Mouse (Mus musculus) kidney, embryonic 15.5 days (tissue): ENCODE results near the gene Sppl3. TPM values are rescaled to one million over a fixed set of nuclear protein-coding genes. Genes with fewer than 3 reads are reported as not detected.

ENCODE experiments used
- ATAC-seq: fragments of 200-750 bp; cut with Nextera tagmentation; replicated peaks from 2 replicates; pipeline ENCODE4 v1.8.0; 2017; ENCODE audit warnings: moderate TSS enrichment; ENCODE audit not compliant: low FRiP score
- H3K27ac ChIP-seq: fragments of 300-500 bp; sonication (generic); 2 replicates; pipeline ENCODE4 v1.5.1; 2015; ENCODE audit warnings: mild to moderate bottlenecking, inconsistent platforms
- H3K27me3 ChIP-seq: fragments of 300-500 bp; sonication (generic); 2 replicates; pipeline ENCODE4 v1.6.1; 2015; ENCODE audit warnings: inconsistent platforms
- H3K36me3 ChIP-seq: fragments of 300-500 bp; sonication (generic); 2 replicates; pipeline ENCODE4 v1.6.1; 2015; ENCODE audit warnings: inconsistent platforms
- H3K4me1 ChIP-seq: fragments of 300-500 bp; sonication (generic); 2 replicates; pipeline ENCODE4 v1.6.1; 2015; ENCODE audit warnings: inconsistent platforms
- H3K4me2 ChIP-seq: fragments of 300-500 bp; sonication (generic); 2 replicates; pipeline ENCODE4 v1.6.1; 2015; ENCODE audit warnings: moderate library complexity, mild to moderate bottlenecking, inconsistent platforms
- H3K4me3 ChIP-seq: fragments of 300-500 bp; sonication (generic); replicated peaks from 2 replicates; pipeline ENCODE4 v1.5.1; 2015; ENCODE audit warnings: mild to moderate bottlenecking, inconsistent platforms
- H3K9ac ChIP-seq: fragments of 300-500 bp; sonication (generic); 2 replicates; pipeline ENCODE4 v1.6.1; 2015; ENCODE audit warnings: mild to moderate bottlenecking, inconsistent platforms
- H3K9me3 ChIP-seq: fragments of 300-500 bp; sonication (generic); replicated peaks from 2 replicates; pipeline ENCODE4 v1.6.1; 2016; ENCODE audit warnings: inconsistent platforms
- WGBS: fragments of 180-500 bp; shearing (Covaris S2); methylation state at CpG from one replicate; pipeline ENCODE4 v1.1.7; 2015; ENCODE audit warnings: mixed read lengths; 5-methylcytosine and 5-hydroxymethylcytosine counted together
- polyA plus RNA-seq: library from polyadenylated mRNA; unstranded; fragments of >200 nt; fragmentation: Nextera tagmentation; extraction: Ambion mirVana; gene quantifications from 2 replicates; pipeline ENCODE4 v1.2.1, GENCODE M21; 2015

Sppl3 gene
- polyA plus RNA-seq, 1 experiment from 2014 or later: 14.8 TPM

DNA sequence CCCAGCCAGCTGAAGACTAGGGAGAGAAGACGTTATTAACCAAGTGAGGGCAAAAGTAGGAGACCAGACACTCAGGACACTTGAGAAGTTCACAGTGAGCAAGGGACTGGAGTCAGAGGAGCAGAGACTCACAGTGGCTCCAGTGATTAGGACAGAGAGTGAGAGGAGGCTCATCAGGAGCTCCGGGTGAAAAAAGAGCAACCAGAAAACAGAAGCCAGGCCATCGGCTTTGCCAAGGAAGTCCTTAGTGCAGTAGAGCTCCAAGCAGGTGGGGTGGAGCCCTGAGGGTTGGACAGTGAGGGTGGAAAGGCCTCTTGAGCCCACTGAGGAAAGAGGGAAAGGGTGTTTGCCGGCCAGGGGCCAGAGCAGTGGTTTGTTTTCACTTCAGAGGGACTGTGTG is 7.9 kb downstream of the Sppl3 start:
- peaks cover 3% of the 10 kb centered on the region; the same call in 1 of the 2 replicates for H3K36me3 ChIP-seq
- H3K27ac ChIP-seq: peak overlapping the region; percentile 65
- H3K9ac ChIP-seq: no peak overlapping the region

DNA sequence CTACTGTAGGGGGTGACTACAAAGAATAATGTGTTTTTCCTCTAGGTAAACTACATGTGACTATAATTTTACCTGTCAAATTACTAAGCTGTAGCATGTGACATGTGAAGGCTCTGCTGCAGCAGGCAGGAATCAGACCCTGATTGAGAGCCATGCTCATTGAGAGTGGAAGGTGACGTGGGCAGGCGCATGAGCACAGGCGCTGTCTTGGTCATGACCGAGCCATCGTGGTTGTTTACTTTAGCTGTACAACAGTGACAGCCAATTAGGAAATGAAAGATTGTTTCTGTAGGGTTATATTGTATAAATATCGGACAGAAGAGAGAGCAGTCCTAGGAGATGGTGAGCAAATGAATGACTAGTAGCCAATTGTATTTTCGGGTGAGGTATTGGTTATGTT is 11.1 kb downstream of the Sppl3 start:
- H3K4me2 ChIP-seq: no peak overlapping the region
- H3K27ac ChIP-seq: no peak overlapping the region
- no peaks in the 10 kb centered on the region for H3K9me3 ChIP-seq
- 70% methylated on average over 7 of the region's 7 CpGs for WGBS
- no peak overlapping the region for H3K4me3 ChIP-seq
- ATAC-seq: no peak
- peaks cover 3% of the 10 kb centered on the region; the same call in 1 of the 2 replicates for H3K36me3 ChIP-seq
- peaks cover 27% of the 10 kb centered on the region for H3K4me1 ChIP-seq
- no peaks in the 10 kb centered on the region for H3K27me3 ChIP-seq
- no peak overlapping the region for H3K9ac ChIP-seq

More for the DNA sequence above, 7.9 kb downstream of the Sppl3 start:
- ATAC-seq: no peak
- Histone ChIP-seq H3K27me3 (no peaks in the 10 kb centered on the region), H3K4me3 (no peak overlapping the region), H3K4me2 (no peak overlapping the region), H3K9me3 (no peaks in the 10 kb centered on the region), H3K4me1 (peaks cover 42% of the 10 kb centered on the region)
- WGBS: 53% methylated on average over 4 of the region's 4 CpGs

DNA sequence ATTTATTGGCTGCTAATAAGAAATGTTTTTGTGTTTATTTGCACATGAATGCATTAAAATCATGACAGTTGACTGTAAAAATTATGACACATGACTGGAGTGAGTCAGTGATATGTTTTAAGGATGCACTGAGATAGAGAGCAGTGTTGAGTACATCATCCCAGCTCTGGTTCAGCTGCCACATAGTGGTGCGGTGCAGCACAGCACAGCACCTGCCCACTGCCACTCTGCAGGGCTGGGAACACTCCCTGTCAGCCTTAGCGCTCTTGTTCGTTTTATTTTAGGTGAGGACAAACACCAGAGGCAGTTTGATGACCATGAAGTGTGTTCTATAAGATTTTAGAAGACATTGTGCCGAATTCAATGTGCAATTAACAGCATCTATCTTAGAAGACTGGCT is 15.2 kb downstream of the Sppl3 start:
- 73% methylated on average over 4 of the region's 4 CpGs for WGBS
- no peak for ATAC-seq

DNA sequence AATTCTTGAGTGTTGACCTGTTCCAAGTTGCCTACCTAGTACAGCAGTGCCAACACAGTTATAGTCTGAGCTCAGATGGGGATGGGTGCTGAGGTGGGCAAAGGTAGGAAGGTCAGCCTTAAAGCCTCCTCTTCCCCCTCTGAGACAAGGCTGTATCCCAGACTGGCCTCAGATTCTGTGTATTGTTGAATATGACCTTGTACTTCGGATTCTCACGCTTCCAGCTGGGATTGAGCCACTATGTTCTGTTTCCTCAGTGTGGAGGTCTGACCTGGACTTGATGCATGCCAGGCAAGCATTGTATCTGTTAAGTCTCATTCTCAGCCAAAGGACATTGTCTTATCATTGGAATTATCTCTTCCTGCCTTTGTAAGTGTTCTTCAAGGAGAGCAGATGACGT is 16.2 kb downstream of the Sppl3 start:
- 81% methylated on average over 3 of the region's 3 CpGs for WGBS
- H3K9me3 ChIP-seq: no peaks in the 10 kb centered on the region
- no peak overlapping the region for H3K4me3 ChIP-seq
- H3K27me3 ChIP-seq: no peaks in the 10 kb centered on the region
- H3K36me3 ChIP-seq: no peaks in the 10 kb centered on the region; the same call in 1 of the 2 replicates
- H3K27ac ChIP-seq: no peak overlapping the region
- H3K4me2 ChIP-seq: no peak overlapping the region
- no peak for ATAC-seq
- peaks cover 14% of the 10 kb centered on the region; the same call in 1 of the 2 replicates for H3K4me1 ChIP-seq
- H3K9ac ChIP-seq: no peak overlapping the region

More for the DNA sequence above, 15.2 kb downstream of the Sppl3 start:
- no peak overlapping the region for H3K9ac ChIP-seq
- H3K27ac ChIP-seq: no peak overlapping the region
- H3K9me3 ChIP-seq: no peaks in the 10 kb centered on the region
- H3K27me3 ChIP-seq: no peaks in the 10 kb centered on the region
- H3K4me2 ChIP-seq: no peak overlapping the region
- peaks cover 13% of the 10 kb centered on the region; the same call in 1 of the 2 replicates for H3K4me1 ChIP-seq
- H3K36me3 ChIP-seq: peaks cover 3% of the 10 kb centered on the region; the same call in 1 of the 2 replicates
- H3K4me3 ChIP-seq: no peak overlapping the region

DNA sequence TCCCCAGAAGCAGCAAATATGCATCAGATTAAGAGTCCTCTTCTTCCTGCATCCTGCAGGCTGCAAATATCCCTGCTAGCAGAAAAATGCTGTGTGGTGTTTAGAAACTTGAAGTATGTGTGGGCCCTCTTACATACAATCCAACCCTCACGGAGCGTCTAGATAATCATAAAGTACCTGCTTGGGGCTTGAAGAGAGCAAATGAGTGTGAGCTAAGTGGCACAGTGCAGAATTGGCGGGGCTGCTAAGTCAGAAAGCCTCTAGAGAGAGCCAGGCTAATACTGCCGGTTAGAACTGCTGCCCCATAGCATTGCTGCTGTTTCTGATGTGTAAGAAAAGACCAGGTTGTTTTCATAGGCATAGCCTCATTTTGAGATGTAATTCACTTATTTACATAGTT is 18.0 kb downstream of the Sppl3 start:
- 94% methylated on average over 4 of the region's 4 CpGs for WGBS
- H3K4me1 ChIP-seq: peaks cover 21% of the 10 kb centered on the region; the same call in 1 of the 2 replicates
- no peaks in the 10 kb centered on the region for H3K27me3 ChIP-seq
- no peak overlapping the region for H3K4me2 ChIP-seq
- H3K4me3 ChIP-seq: no peak overlapping the region
- H3K36me3 ChIP-seq: no peaks in the 10 kb centered on the region
- no peak overlapping the region for H3K9ac ChIP-seq
- no peaks in the 10 kb centered on the region for H3K9me3 ChIP-seq
- no peak overlapping the region for H3K27ac ChIP-seq
- ATAC-seq: no peak

DNA sequence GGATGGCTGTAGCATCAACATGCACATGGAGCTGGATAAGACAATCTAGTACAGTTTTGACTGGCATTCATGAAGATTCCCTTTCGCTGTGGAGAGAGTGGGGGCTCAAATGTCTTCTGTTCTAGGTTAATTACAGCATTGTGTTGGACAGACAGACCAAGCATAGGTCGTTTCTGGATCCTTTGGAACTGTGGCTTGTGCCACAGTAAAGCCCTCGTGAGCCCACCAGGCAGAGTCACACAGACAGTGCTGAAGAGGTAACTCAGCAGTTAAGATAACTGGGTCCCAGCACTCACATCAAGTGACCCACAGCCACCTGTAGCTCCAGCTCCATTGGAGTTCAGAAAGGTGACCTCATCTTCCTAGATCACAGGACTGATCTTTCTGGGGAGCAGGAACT is 18.6 kb downstream of the Sppl3 start:
- no peak overlapping the region for H3K27ac ChIP-seq
- no peaks in the 10 kb centered on the region for H3K9me3 ChIP-seq
- no peaks in the 10 kb centered on the region for H3K27me3 ChIP-seq
- H3K36me3 ChIP-seq: no peaks in the 10 kb centered on the region
- H3K9ac ChIP-seq: no peak overlapping the region
- H3K4me2 ChIP-seq: no peak overlapping the region
- 84% methylated on average over 3 of the region's 3 CpGs for WGBS
- peaks cover 19% of the 10 kb centered on the region; the same call in 1 of the 2 replicates for H3K4me1 ChIP-seq
- no peak overlapping the region for H3K4me3 ChIP-seq
- ATAC-seq: no peak

DNA sequence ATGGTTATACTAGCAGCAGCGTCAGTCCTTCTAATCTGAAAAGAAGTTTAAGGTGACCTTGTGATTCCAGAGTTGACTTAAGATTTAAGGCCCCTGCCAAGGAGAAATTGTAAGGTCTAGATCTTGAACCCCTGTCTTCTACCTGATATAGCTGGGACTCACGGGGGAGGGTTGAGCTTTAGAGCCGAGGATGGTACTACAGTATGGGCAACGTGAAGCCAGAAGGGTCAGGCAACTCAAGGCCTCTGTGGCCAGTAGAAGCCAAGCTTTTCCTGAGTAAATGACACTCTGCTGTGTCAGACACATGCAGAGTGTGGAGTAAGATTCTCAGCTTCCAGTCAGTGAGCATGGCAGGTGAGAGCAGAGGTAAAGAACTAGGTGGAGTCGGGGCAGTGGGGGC is 20.6 kb downstream of the Sppl3 start:
- Histone ChIP-seq H3K9me3 (no peaks in the 10 kb centered on the region), H3K4me2 (no peak overlapping the region), H3K36me3 (no peaks in the 10 kb centered on the region), H3K4me1 (peaks cover 15% of the 10 kb centered on the region; the same call in 1 of the 2 replicates), H3K4me3 (no peak overlapping the region), H3K27me3 (no peaks in the 10 kb centered on the region), H3K27ac (no peak overlapping the region), H3K9ac (no peak overlapping the region)
- WGBS: 62% methylated on average over 5 of the region's 5 CpGs
- ATAC-seq: no peak

DNA sequence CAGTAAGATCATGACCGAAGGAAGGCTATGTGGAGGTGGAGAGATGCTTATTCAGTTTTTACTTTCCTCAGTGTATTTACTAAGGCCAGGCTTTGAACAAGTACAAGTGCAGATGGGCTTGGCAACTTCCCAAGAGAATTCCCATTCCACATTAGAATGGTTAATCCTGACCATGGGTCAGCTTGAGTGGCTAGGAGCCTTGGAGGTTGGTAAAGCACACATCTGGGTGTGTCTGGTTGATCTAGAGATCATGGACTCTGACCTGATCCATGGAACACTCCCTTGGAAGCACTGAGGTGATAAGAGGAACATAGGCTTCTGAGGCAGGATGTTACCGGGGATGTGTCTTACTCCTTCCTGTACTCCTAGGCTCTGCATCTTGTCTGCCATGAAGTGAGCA is 21.7 kb downstream of the Sppl3 start:
- 100% methylated on average over 2 of the region's 2 CpGs for WGBS
- Histone ChIP-seq H3K4me2 (no peak overlapping the region), H3K4me1 (peaks cover 16% of the 10 kb centered on the region; the same call in 1 of the 2 replicates), H3K27ac (no peak overlapping the region), H3K27me3 (no peaks in the 10 kb centered on the region), H3K9me3 (no peaks in the 10 kb centered on the region), H3K9ac (no peak overlapping the region), H3K36me3 (no peaks in the 10 kb centered on the region), H3K4me3 (no peak overlapping the region)
- no peak for ATAC-seq

DNA sequence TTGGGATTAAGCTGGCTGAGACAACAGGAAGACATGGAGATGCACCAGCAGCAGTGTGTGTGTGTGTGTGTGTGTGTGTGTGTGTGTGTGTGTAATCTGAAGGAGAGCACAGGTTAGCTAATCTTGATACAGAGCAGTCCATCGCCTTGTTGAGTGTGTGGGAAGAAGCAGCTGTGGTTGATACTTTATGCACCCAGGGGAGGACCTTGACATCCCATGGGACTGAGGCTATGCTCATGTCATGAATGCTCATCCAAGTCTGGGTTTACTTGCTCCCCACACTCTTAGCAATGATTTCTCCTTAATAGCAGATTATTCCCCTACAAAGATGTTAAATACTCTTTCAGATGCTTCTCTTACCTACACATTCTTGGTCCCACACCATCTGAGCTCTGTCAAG is 24.3 kb downstream of the Sppl3 start:
- H3K27ac ChIP-seq: no peak overlapping the region
- no peaks in the 10 kb centered on the region for H3K36me3 ChIP-seq
- H3K4me1 ChIP-seq: peaks cover 13% of the 10 kb centered on the region; the same call in 1 of the 2 replicates
- WGBS: 86% methylated on average over 1 of the region's 1 CpGs
- no peak overlapping the region for H3K4me2 ChIP-seq
- H3K9ac ChIP-seq: no peak overlapping the region
- no peak overlapping the region for H3K4me3 ChIP-seq
- H3K27me3 ChIP-seq: no peaks in the 10 kb centered on the region
- ATAC-seq: no peak
- H3K9me3 ChIP-seq: no peaks in the 10 kb centered on the region

DNA sequence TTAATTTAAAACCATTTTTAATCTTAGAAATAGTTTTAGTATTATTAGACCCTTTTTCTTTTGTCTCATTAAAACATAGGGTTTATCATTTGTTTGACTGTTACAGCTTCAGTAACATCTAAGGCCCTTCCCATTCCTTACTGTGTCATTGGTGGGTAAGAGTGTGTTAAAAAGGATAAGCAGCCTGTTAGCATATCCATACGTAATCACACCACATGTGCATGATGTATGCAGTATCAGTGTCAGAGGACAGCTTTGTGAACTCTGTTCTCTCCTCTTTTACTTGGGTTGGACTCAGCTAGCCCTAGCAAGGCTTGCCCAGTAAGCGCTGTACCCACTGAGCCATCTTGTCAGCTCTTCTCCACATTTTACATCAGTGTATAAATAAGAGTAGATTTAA is 26.2 kb downstream of the Sppl3 start:
- ATAC-seq: no peak
- no peak overlapping the region for H3K9ac ChIP-seq
- H3K27ac ChIP-seq: no peak overlapping the region
- H3K36me3 ChIP-seq: 0 out of 2 replicates have a peak, but pooled peaks cover 3% of the 10 kb centered on the region
- no peak overlapping the region for H3K4me3 ChIP-seq
- 89% methylated on average over 2 of the region's 2 CpGs for WGBS
- H3K4me2 ChIP-seq: no peak overlapping the region
- no peaks in the 10 kb centered on the region for H3K27me3 ChIP-seq
- 0 out of 2 replicates have a peak, but pooled peaks cover 9% of the 10 kb centered on the region for H3K4me1 ChIP-seq
- H3K9me3 ChIP-seq: no peaks in the 10 kb centered on the region

DNA sequence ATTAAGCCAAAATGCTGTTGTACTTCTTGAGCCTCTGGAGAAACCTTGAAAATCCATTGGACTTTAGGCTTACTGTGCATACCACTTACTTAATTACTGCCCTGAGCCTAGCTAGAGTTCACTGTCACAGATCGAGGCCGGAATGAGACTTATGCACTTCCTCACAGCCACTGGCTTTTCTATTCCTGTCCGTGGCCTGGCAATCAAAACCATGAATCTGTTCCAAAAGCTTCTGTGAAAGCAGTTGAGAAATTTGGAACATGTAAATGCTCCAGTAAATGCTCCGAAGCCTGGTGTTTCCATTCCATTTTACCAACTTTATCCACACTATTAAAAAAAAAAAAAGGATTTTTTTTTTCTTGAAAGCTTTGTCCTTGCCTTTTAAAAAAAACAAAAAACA is 29.8 kb downstream of the Sppl3 start:
- Histone ChIP-seq H3K27me3 (no peaks in the 10 kb centered on the region), H3K4me3 (no peak overlapping the region), H3K4me2 (no peak overlapping the region), H3K27ac (no peak overlapping the region), H3K36me3 (peaks cover 8% of the 10 kb centered on the region; the same call in 1 of the 2 replicates), H3K9ac (no peak overlapping the region), H3K9me3 (no peaks in the 10 kb centered on the region), H3K4me1 (0 out of 2 replicates have a peak, but pooled peaks cover 2% of the 10 kb centered on the region)
- WGBS: 66% methylated on average over 4 of the region's 4 CpGs
- no peak for ATAC-seq

DNA sequence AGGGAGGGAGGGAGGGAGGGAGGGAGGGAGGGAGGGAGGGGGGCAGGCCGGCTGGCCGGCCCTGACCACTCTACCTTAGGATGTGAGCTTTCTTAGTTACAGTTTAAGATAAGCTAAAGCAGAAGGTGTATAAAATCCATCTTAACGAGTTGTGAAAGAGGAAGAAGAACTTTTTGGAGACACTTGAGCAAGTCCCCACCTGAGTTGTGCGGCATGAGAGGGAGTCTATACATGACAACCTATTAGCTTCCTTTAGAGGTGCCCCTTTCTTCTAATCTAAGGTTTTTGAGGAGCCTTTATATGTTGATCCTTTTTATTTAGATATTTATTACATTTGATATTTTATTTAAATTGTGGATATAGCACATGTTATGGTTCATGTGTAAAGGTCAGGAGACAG is 32.7 kb downstream of the Sppl3 start:
- no peak overlapping the region for H3K4me3 ChIP-seq
- H3K27me3 ChIP-seq: no peaks in the 10 kb centered on the region
- ATAC-seq: no peak
- WGBS: 87% methylated on average over 4 of the region's 4 CpGs
- H3K9ac ChIP-seq: no peak overlapping the region
- peaks cover 8% of the 10 kb centered on the region; the same call in 1 of the 2 replicates for H3K36me3 ChIP-seq
- H3K9me3 ChIP-seq: no peaks in the 10 kb centered on the region
- no peak overlapping the region for H3K27ac ChIP-seq
- no peak overlapping the region for H3K4me2 ChIP-seq
- no peaks in the 10 kb centered on the region for H3K4me1 ChIP-seq

DNA sequence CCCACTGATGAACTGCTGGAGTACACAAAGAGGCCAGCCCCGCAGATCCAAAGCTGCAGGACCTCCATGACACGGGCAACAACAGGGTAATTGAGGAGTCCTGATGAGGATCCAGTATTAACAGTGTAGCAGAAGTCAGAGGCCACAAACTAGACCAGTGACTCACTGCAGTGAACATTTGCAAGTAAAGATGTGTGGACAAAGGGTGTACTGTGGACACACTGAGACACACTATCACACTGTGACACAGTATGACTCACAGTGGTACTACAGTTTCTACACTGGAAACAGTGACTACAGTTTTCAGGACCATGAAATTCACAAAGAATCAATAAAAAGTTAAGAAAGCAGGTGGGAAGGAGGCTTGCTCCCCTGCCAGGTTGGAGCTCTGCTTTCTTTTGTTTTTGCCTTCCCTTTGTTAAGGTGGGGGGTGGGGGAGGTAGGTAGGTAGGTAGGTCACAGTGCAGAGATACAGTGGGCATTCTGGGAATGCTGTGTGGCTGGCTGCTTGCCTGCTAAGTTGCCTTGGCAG is 34.3 kb downstream of the Sppl3 start:
- Histone ChIP-seq H3K4me3 (no peak overlapping the region), H3K9me3 (no peaks in the 10 kb centered on the region), H3K36me3 (peaks cover 8% of the 10 kb centered on the region; the same call in 1 of the 2 replicates), H3K27ac (no peak overlapping the region), H3K9ac (no peak overlapping the region), H3K4me1 (no peaks in the 10 kb centered on the region), H3K27me3 (no peaks in the 10 kb centered on the region), H3K4me2 (no peak overlapping the region)
- WGBS: 89% methylated on average over 2 of the region's 2 CpGs
- ATAC-seq: no peak
